Mouse (Mus musculus): ENCODE measurements around the gene Lrig2. TPM values are rescaled to one million over a fixed set of nuclear protein-coding genes. Genes with fewer than 3 reads are reported as not detected.

Lrig2 gene
- polyA plus RNA-seq, 1 experiment from 2014 or later: 23.1 TPM

DNA sequence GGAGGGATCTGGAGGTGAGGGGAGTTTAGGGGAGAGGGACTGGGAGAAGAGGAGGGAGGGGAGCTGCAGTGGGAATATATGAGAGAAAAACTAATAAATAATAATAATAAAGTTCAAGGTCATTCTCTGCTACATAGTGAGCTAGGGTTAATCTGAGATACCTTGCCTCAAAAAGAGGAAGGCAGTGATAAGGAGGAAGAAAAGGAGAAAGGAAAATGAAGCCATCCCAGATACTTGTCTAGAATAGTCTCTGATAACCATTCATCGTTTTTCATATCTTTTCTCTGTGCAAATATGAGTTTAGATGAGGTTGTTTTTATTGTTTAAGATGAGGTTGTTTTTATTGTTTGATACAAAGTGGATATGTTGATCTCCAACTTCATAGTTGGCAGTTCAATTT is 13.3 kb upstream of the Lrig2 start:
- H3K9me3 ChIP-seq (replicated peaks): no peaks in the 10 kb centered on the region
- H3K4me1 ChIP-seq: no peaks in the 10 kb centered on the region
- H3K36me3 ChIP-seq (ENCODE audit: poor library complexity, severe bottlenecking): no peaks in the 10 kb centered on the region
- H3K27ac ChIP-seq: no peak overlapping the region
- no peak for ATAC-seq
- 82% methylated on average over 1 of the region's 1 CpGs for WGBS
- H3K9ac ChIP-seq: no peak overlapping the region
- no peak overlapping the region for H3K4me2 ChIP-seq
- H3K4me3 ChIP-seq: no peak overlapping the region
- no peaks in the 10 kb centered on the region for H3K27me3 ChIP-seq

DNA sequence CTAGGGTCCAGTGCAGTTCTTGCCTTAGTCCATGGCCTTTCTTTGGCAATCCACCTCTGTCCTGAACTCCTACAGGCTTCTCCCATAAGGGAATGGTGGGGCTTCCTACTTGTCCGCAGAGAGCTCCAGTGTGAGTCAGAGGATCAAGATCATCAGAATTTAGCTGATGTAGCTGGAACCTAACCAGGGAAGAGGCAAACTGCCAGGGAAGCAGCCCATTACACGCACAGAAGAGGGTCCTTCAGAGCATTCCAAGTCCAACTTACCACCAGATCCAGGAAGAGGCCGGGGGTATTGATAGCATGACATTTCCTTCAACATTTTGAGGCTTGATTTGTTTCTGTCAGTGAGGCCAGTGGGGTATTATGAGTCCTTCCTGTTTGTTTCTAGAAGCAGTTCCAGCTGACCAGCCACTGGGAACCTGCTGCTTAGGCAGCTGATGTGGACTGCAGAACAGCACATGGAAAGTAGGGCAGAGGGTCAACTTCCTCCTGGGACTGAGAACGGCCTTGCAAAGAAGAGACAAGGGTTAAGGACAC is 11.7 kb upstream of the Lrig2 start:
- 81% methylated on average over 4 of the region's 4 CpGs for whole genome bisulfite sequencing
- Histone ChIP-seq H3K9ac (no peak overlapping the region), H3K4me2 (no peak overlapping the region), H3K4me3 (no peak overlapping the region), H3K4me1 (no peaks in the 10 kb centered on the region), H3K9me3 (replicated peaks) (no peaks in the 10 kb centered on the region), H3K27ac (no peak overlapping the region), H3K36me3 (ENCODE audit: poor library complexity, severe bottlenecking) (no peaks in the 10 kb centered on the region), H3K27me3 (no peaks in the 10 kb centered on the region)
- ATAC-seq: no peak

DNA sequence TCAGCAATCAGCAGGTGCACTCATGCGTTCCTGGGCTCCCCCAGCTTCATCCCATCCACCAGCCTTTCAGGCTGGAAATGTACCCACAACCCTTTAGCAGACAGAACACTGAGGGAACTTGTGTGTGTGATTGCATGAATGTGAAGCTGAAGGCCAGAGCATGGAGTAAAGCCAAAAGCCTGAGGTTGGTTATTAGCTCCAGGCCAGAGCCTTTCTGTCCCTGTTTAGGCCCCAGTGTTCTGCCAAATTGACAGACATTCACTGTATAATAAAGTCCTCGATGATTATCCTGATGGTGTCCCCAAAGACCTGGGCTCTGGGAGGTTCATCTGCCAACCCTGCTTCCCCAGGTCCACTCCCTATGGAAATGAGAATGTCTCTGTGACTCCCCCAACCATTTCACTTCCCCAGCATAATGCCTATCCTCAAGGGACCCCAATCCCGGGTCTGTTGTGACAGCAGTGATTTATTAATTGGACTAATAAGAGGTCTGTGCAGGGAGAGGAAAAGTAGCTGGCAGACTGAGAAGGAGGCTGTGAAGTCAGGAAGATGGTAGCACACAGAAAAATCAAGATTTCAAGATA is 9.7 kb upstream of the Lrig2 start:
- no peak overlapping the region for H3K27ac ChIP-seq
- H3K9ac ChIP-seq: no peak overlapping the region
- H3K9me3 ChIP-seq (replicated peaks): no peaks in the 10 kb centered on the region
- no peaks in the 10 kb centered on the region for H3K4me1 ChIP-seq
- 56% methylated on average over 3 of the region's 3 CpGs for WGBS
- H3K27me3 ChIP-seq: no peaks in the 10 kb centered on the region
- H3K4me3 ChIP-seq: no peak overlapping the region
- no peaks in the 10 kb centered on the region for H3K36me3 ChIP-seq (ENCODE audit: poor library complexity, severe bottlenecking)
- ATAC-seq: no peak
- H3K4me2 ChIP-seq: no peak overlapping the region

DNA sequence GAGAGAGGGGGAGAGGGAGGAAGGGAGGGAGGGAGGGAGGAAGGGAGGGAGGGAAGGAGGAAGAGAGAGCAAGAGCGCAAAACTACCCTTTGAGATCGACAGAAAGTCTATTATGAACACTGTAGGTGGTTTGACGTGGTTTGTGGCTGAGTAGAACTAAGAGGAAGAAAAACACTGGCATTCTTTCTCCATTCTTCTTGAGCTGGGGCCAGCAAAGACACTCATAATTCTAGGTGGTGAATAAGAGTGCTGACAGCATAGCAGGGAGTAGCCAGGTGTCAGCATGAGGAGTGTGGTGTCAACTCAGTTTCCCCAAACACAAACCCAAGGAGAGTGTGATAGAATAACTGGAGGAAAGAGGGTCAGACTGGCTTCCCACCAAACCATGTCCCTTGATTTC is 8.8 kb upstream of the Lrig2 start:
- no peak for ATAC-seq

DNA sequence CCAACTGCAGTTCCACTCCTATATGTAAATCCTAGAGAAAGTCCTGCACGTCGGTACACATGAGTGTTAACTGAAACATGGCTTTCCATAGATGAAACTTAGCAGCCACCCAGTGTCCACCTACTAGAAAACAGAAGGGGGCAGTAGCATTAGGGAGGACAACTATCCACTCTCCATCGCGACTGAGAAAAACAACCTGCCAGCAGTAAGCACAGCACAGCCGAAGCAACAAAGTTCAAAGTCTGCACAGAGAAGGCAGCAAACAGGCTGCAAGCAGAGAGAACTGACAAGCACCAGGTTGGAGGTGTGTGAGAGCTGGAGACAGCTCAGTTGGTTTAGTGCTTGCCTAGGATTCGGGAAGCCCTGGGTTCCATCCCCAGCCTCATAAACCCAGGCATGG is 7.2 kb upstream of the Lrig2 start:
- Histone ChIP-seq H3K9ac (no peak overlapping the region), H3K9me3 (replicated peaks) (no peaks in the 10 kb centered on the region), H3K27ac (no peak overlapping the region), H3K36me3 (ENCODE audit: poor library complexity, severe bottlenecking) (no peaks in the 10 kb centered on the region), H3K4me3 (no peak overlapping the region), H3K4me2 (no peak overlapping the region), H3K4me1 (no peaks in the 10 kb centered on the region), H3K27me3 (no peaks in the 10 kb centered on the region)
- no peak for ATAC-seq
- 74% methylated on average over 6 of the region's 6 CpGs for WGBS

More for the DNA sequence above, 8.8 kb upstream of the Lrig2 start:
- no peaks in the 10 kb centered on the region for H3K27me3 ChIP-seq
- 77% methylated on average over 3 of the region's 3 CpGs for WGBS
- no peaks in the 10 kb centered on the region for H3K9me3 ChIP-seq (replicated peaks)
- H3K4me2 ChIP-seq: no peak overlapping the region
- no peaks in the 10 kb centered on the region for H3K36me3 ChIP-seq (ENCODE audit: poor library complexity, severe bottlenecking)
- H3K9ac ChIP-seq: no peak overlapping the region
- H3K4me1 ChIP-seq: no peaks in the 10 kb centered on the region
- no peak overlapping the region for H3K27ac ChIP-seq
- no peak overlapping the region for H3K4me3 ChIP-seq

DNA sequence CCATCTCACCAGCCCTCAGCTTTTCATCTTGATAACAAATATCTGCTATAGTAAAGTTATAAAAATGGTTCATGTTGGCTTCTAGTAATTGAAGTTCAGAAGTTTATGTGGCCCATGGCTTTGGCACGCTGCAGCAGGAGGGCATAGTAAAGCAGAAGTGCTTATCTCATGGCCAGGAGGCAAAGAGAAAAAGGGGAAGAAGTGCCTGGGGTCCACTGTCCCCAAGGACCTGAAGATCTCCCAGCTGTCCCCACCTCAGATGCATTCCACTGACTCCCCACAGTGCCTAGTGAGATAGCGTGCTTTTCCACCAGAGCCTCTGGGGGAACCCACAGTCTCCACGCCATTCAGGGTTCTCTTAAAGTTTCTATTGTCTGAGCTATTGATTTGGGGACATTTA is 6.7 kb upstream of the Lrig2 start:
- no peak for ATAC-seq
- no peaks in the 10 kb centered on the region for H3K27me3 ChIP-seq
- WGBS: 88% methylated on average over 3 of the region's 3 CpGs
- no peaks in the 10 kb centered on the region for H3K9me3 ChIP-seq (replicated peaks)
- H3K4me1 ChIP-seq: no peaks in the 10 kb centered on the region
- H3K36me3 ChIP-seq (ENCODE audit: poor library complexity, severe bottlenecking): no peaks in the 10 kb centered on the region
- H3K4me3 ChIP-seq: no peak overlapping the region
- H3K9ac ChIP-seq: no peak overlapping the region
- no peak overlapping the region for H3K4me2 ChIP-seq
- H3K27ac ChIP-seq: no peak overlapping the region

DNA sequence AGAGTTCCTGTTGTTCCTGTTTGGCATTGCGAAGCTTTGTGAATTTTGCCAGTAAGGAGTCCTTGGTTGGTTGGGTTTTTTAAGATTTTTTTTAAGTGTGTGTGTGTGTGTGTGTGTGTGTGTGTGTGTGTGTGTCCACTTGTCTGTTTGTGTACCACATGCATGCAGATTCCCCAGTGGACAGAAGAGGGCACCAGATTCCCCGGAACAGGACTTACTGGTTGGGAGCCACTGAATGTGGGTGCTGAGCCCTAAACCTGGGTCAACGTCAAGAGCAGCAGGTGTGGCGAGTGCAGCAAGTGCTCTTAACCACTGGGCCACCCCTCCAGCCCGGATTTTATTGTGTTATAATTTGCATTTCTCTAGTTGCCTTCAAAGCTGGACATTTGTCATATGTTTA is 5.4 kb upstream of the Lrig2 start:
- no peak overlapping the region for H3K4me3 ChIP-seq
- peaks cover 5% of the 10 kb centered on the region; the same call in 1 of the 2 replicates for H3K4me1 ChIP-seq
- ATAC-seq: no peak
- H3K4me2 ChIP-seq: no peak overlapping the region
- no peaks in the 10 kb centered on the region for H3K9me3 ChIP-seq (replicated peaks)
- H3K9ac ChIP-seq: no peak overlapping the region
- H3K27ac ChIP-seq: no peak overlapping the region
- WGBS: 85% methylated on average over 5 of the region's 5 CpGs
- H3K27me3 ChIP-seq: no peaks in the 10 kb centered on the region
- H3K36me3 ChIP-seq (ENCODE audit: poor library complexity, severe bottlenecking): no peaks in the 10 kb centered on the region

DNA sequence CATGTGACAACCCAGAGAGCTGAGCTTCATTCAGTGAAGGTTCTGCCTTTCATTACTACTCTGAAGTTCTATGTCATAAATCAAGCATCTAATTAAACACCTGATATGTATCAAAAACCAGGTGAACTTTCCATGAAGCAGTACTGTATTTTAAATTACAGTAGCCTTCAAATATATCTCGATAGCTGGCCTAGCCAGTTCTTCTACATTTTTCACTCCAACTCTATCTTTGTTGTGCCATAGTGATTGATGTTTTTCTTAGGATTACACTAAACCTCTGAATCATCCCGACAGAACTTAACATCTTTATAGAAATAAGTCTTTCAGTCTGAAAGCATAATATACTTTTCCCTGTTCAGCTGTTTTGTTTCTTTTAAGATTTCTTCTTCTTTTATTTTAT is 2.8 kb upstream of the Lrig2 start:
- Histone ChIP-seq H3K27ac (no peak overlapping the region), H3K9me3 (replicated peaks) (no peaks in the 10 kb centered on the region), H3K4me2 (no peak overlapping the region), H3K36me3 (ENCODE audit: poor library complexity, severe bottlenecking) (no peaks in the 10 kb centered on the region), H3K27me3 (no peaks in the 10 kb centered on the region), H3K4me3 (no peak overlapping the region), H3K9ac (no peak overlapping the region), H3K4me1 (peaks cover 13% of the 10 kb centered on the region)
- WGBS: 93% methylated on average over 2 of the region's 2 CpGs
- no peak for ATAC-seq

DNA sequence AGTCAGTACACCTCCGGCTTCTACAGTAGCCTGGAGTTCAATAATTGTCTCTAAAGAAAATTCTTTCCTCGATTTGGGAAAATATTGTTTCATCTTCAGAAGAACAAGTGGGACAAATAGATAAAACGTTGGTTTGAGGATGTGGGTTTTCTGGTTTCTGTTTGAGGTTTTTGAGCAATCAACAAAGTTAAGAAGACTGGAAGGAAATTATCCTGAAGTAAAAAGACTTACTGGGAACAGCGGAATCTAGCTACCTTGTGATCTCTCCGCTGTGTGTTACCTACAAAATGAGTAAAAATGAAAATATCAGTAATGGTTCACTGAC is 668 bp upstream of the Lrig2 start:
- peak overlapping the region; percentile 88 for H3K27ac ChIP-seq
- WGBS: 20% methylated on average over 5 of the region's 5 CpGs
- H3K9ac ChIP-seq: peak overlapping the region; percentile 66
- H3K4me2 ChIP-seq: peak overlapping the region; percentile 64
- no peaks in the 10 kb centered on the region for H3K9me3 ChIP-seq (replicated peaks)
- H3K4me1 ChIP-seq: peaks cover 29% of the 10 kb centered on the region
- ATAC-seq: no peak
- H3K27me3 ChIP-seq: no peaks in the 10 kb centered on the region
- H3K36me3 ChIP-seq (ENCODE audit: poor library complexity, severe bottlenecking): no peaks in the 10 kb centered on the region
- H3K4me3 ChIP-seq: peak overlapping the region; percentile 87

DNA sequence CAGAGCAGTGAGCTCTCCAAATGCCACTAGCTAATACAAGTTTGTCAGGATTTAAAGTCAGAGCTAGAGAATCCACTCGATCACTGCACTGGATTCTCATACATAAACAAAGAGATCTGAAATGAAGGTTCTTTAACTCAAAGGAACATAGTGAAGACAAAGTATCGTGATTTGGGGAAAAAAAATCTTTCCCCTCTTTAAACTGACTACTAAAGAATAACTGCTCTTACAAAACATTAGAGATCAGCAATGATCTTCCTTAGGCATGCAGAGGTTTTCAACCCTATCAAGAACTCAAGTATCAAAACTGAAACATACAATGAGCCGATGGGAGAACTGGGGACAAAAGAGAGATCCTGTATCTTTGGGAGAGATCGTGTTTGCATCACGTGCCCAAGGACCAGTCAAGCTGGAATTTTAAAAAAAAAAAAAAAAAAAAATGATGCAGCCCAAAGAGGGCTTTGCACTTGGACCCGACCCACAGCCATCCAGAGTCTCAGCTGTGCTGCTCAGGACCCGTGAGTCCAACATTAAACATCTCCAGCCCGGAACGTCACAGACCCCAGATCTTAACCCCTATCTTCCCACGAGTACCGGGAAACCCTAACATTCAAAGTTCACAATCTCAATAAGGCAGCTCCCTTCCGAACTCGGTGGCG is 818 bp downstream of the Lrig2 start:
- Histone ChIP-seq H3K27ac (peak overlapping the region; percentile 98), H3K36me3 (ENCODE audit: poor library complexity, severe bottlenecking) (no peaks in the 10 kb centered on the region), H3K27me3 (no peaks in the 10 kb centered on the region), H3K4me1 (peaks cover 29% of the 10 kb centered on the region), H3K9me3 (replicated peaks) (no peaks in the 10 kb centered on the region), H3K9ac (peak overlapping the region; percentile 90), H3K4me2 (peak overlapping the region; percentile 73), H3K4me3 (peak overlapping the region; percentile 87)
- under 1% methylated on average over 14 of the region's 14 CpGs for WGBS
- ATAC-seq: no peak; the same call in 1 of the 2 replicates

DNA sequence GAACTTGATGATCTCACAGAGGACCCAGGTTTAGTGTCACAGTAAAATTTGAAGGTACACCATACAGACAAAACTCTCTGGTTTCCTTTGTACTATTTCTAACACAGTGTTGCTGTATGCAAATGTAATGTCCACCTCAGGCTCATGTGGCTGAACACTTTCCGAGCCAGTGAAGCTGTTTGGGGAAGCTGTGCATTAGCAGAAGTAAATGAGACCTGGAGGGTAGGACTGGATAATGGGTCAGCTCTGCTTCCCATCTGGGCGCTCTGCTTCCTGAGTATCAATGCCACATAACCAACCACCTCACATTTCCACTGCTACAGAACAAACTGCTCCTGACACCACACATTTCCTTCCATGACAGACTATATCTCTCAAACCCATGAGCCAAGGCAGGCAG is 10.1 kb downstream of the Lrig2 start:
- Histone ChIP-seq H3K4me3 (no peak overlapping the region), H3K27me3 (no peaks in the 10 kb centered on the region), H3K36me3 (ENCODE audit: poor library complexity, severe bottlenecking) (peaks cover 3% of the 10 kb centered on the region), H3K9me3 (replicated peaks) (no peaks in the 10 kb centered on the region), H3K4me1 (no peaks in the 10 kb centered on the region), H3K4me2 (no peak overlapping the region), H3K9ac (no peak overlapping the region), H3K27ac (no peak overlapping the region)
- ATAC-seq: no peak
- 90% methylated on average over 2 of the region's 2 CpGs for WGBS

DNA sequence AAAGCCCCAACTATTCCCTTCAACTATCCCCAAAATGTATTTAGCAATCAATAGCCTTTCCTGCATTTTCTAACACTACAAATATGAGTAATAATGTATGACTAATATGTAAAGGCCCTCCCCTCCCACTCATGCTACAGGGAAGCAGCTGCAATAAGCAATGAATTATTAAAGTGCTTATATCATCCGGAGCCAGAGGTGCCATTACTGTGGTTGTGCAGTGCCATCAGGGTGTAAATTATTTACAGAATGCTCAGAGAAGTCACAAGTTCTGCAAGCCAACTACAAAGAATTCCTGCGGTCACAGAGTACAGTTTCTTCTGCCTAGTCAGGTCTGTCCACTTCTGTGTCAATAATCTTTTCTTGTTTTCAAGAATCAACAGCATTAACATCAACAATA is 10.8 kb downstream of the Lrig2 start:
- H3K36me3 ChIP-seq (ENCODE audit: poor library complexity, severe bottlenecking): peaks cover 11% of the 10 kb centered on the region
- no peak overlapping the region for H3K9ac ChIP-seq
- 87% methylated on average over 2 of the region's 2 CpGs for WGBS
- H3K27ac ChIP-seq: no peak overlapping the region
- H3K27me3 ChIP-seq: no peaks in the 10 kb centered on the region
- ATAC-seq: no peak
- H3K4me2 ChIP-seq: no peak overlapping the region
- H3K4me3 ChIP-seq: no peak overlapping the region
- no peaks in the 10 kb centered on the region for H3K9me3 ChIP-seq (replicated peaks)
- no peaks in the 10 kb centered on the region for H3K4me1 ChIP-seq

DNA sequence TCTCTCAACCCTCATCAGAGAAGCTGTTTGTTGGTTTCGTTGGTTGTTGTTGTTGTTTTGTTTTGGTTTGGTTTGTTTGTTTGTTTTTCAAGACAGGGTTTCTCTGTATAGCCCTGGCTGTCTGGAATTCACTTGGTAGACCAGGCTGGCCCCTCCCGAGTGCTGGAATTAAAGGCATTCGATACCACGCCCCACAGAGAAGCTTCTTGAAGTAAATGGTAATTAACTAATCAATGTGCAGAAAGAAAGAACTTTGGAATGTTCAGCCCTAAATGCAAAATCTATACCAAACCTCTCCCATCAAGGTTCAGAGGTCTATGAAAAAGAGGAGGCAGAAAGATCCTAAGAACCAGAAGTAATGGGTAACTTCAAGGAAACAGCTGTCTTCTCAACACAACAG is 15.5 kb downstream of the Lrig2 start:
- peaks cover 39% of the 10 kb centered on the region for H3K36me3 ChIP-seq (ENCODE audit: poor library complexity, severe bottlenecking)
- ATAC-seq: no peak
- no peak overlapping the region for H3K9ac ChIP-seq
- 93% methylated on average over 4 of the region's 4 CpGs for WGBS
- no peaks in the 10 kb centered on the region for H3K4me1 ChIP-seq
- no peak overlapping the region for H3K4me2 ChIP-seq
- no peaks in the 10 kb centered on the region for H3K9me3 ChIP-seq (replicated peaks)
- H3K27me3 ChIP-seq: no peaks in the 10 kb centered on the region
- H3K27ac ChIP-seq: no peak overlapping the region
- H3K4me3 ChIP-seq: no peak overlapping the region

Data from forebrain, embryonic 13.5 days (tissue).